Mouse (Mus musculus): ENCODE measurements around the gene Ptgds.

DNA sequence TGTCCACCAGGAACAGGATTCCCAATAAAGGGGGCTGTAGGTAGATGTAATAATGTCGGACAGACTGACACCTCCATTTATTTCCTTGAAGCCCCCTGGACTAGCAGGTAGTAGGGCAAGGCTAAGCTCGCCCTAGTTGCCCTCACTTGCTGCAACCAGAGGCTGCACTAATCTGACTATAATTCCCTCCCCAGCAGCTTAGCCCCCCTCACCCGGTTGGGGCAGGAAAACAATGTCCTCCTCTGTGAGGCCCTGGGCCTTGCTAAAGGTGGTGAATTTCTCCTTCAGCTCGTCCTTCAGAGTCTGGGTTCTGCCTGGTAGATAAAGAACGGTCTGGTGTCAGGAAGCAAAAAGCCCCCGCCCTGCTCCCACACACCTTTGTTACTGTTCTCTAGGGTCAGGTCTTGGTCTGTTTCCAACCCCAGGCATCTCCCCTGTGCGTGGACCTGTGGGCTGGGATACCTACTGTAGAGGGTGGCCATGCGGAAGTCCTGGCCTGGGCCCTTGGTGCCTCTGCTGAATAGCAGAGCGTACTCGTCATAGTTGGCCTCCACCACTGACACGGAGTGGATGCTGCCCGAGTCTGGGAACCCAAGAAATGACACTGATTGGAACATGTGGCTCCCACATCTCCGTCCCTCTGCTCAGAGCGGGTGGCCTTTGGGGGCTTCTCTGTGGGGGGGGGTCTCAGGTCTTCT, 2.1 kb downstream of the Ptgds start:
- TF ChIP-seq CTCF (conservative IDR thresholded peaks at IDR 0.05; ENCODE audit: insufficient read depth, insufficient read length, low read depth, low read length): no peak
- no peak for TF ChIP-seq POLR2A (IDR thresholded peaks at IDR 0.05; ENCODE audit: low read depth, low read length)

Data from kidney, adult 2 months (tissue).